Mouse (Mus musculus) right cerebral cortex, postnatal 36 days (tissue): ENCODE results near the gene Chst11.

Experiments used
- DNase-seq, 2 experiments: peaks; one replicate each; pipeline ENCODE4 v3.0.0; 2022; ENCODE audit warnings: low spot score in 2 of 2, mixed read lengths in 1 of 2

The Chst11 gene

GRCm38 (mm10) chr10:82990918-82991317 is 5.6 kb downstream of the Chst11 start:
- no peak for DNase-seq

GRCm38 (mm10) chr10:82991756-82992519 is 6.6 kb downstream of the Chst11 start:
- no peak for DNase-seq

GRCm38 (mm10) chr10:82994284-82994683 is 9.0 kb downstream of the Chst11 start:
- no peak for DNase-seq

- no peak for DNase-seq
Observed at GRCm38 (mm10) chr10:82997460-82997859, 12.2 kb downstream of the Chst11 start.

- no peak for DNase-seq
Observed at GRCm38 (mm10) chr10:83000169-83000568, 14.9 kb downstream of the Chst11 start.

GRCm38 (mm10) chr10:83000721-83001120 is 15.4 kb downstream of the Chst11 start:
- no peak for DNase-seq

GRCm38 (mm10) chr10:83003899-83004298 is 18.6 kb downstream of the Chst11 start:
- DNase-seq: no peak

GRCm38 (mm10) chr10:83004389-83004788 is 19.1 kb downstream of the Chst11 start:
- peak; percentile 78 to 80 for DNase-seq

GRCm38 (mm10) chr10:83005003-83005402 is 19.7 kb downstream of the Chst11 start:
- no peak for DNase-seq

- no peak for DNase-seq
Observed at GRCm38 (mm10) chr10:83006258-83006657, 21.0 kb downstream of the Chst11 start.

GRCm38 (mm10) chr10:83013984-83014383 is 28.7 kb downstream of the Chst11 start:
- DNase-seq: no peak

GRCm38 (mm10) chr10:83015919-83016318 is 30.6 kb downstream of the Chst11 start:
- no peak for DNase-seq

- DNase-seq: no peak
Observed at GRCm38 (mm10) chr10:83016779-83017178, 31.5 kb downstream of the Chst11 start.

GRCm38 (mm10) chr10:83017760-83018498 is 32.6 kb downstream of the Chst11 start:
- DNase-seq: no peak

- DNase-seq: no peak
Observed at GRCm38 (mm10) chr10:83018521-83018920, 33.2 kb downstream of the Chst11 start.

- DNase-seq: no peak
Observed at GRCm38 (mm10) chr10:83019497-83020270, 34.4 kb downstream of the Chst11 start.

- no peak for DNase-seq
Observed at GRCm38 (mm10) chr10:83022616-83023015, 37.3 kb downstream of the Chst11 start.

GRCm38 (mm10) chr10:83026174-83026573 is 40.9 kb downstream of the Chst11 start:
- DNase-seq: no peak

- no peak for DNase-seq
Observed at GRCm38 (mm10) chr10:83027673-83028072, 42.4 kb downstream of the Chst11 start.

GRCm38 (mm10) chr10:83030103-83030661 is 44.9 kb downstream of the Chst11 start:
- DNase-seq: no peak

- no peak for DNase-seq
Observed at GRCm38 (mm10) chr10:83030928-83031327, 45.6 kb downstream of the Chst11 start.

GRCm38 (mm10) chr10:83031561-83031960 is 46.3 kb downstream of the Chst11 start:
- no peak for DNase-seq
